ENCODE assay signal across 13 mouse cellular contexts in the genomic region with DNA sequence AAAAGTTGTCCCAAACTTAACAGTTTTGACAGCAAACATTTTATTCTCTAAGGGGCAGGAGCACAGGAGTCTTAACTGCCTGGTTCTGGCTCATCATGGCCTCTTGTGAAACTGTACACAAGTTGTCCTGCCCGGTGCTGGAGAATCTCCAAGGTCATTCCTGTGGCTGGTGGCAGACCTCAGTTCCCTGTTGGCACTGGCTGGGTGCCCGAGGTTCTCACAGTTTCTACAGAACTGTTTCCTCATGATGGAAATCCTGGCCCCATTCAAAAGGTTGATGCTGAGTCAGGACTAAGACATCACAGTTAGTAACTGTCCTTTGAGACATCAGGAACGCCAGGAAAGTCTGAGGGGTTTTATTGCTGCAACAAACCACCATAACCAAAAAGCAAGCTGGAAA. TPM values are rescaled to one million over a fixed set of nuclear protein-coding genes. Genes with fewer than 3 reads are reported as not detected.
DNase-seq lines count a peak whose midpoint lies in the region; ATAC-seq lines count a peak whose summit lies in the region.
"Had no signal": no experiment of that assay in that cellular context is flagged by ENCODE, and none has a peak within 500 bp of the region (broad histone marks: within the 10 kb centered on the region; RNA-seq: fewer than 3 reads in every experiment).

No protein-coding gene starts in this region.

- no peak overlapping the region for H3K27ac ChIP-seq in kidney, embryonic 14.5 days (ENCODE audit: low read depth, low read length)
- H3K27ac ChIP-seq: kidney, postnatal 0 days; liver, embryonic 12.5 days had no signal

- peaks cover 8% of the 10 kb centered on the region; the same call in 1 of the 2 replicates for H3K4me1 ChIP-seq in kidney, embryonic 14.5 days (ENCODE audit: control insufficient read depth, insufficient read depth, low read length)

- no peak overlapping the region for H3K9ac ChIP-seq in kidney, embryonic 14.5 days (ENCODE audit: low read depth, low read length)
- H3K9ac ChIP-seq: liver, embryonic 12.5 days had no signal

- no peak for ATAC-seq in kidney, embryonic 14.5 days (ENCODE audit: low FRiP score, low TSS enrichment)
- no peak for ATAC-seq in inflammation-experienced regulatory T-cells, adult 6 months
- ATAC-seq: liver, embryonic 12.5 days had no signal

- H3K4me2 ChIP-seq in kidney, embryonic 14.5 days (replicated peaks; ENCODE audit: low read depth, low read length) = no peak overlapping the region
- H3K4me2 ChIP-seq: liver, embryonic 12.5 days had no signal

- DNase-seq in kidney, adult 11 months = peak; percentile 71
- peak; percentile 93 for DNase-seq in adrenal gland, adult 2 months
- peak; percentile 49 for DNase-seq in gastrocnemius, postnatal 25 days
- DNase-seq in lung, postnatal 10 days = peak; percentile 60
- DNase-seq in spleen, adult 18-20 months = no peak
- DNase-seq in spleen, postnatal 10 days (ENCODE audit: low spot score in 2 of 2) = no peak
- DNase-seq: heart, adult 11 months; right cerebral cortex, postnatal 25 days had no signal

- H3K27me3 ChIP-seq in kidney, embryonic 14.5 days (ENCODE audit: control insufficient read depth, insufficient read depth, low read length) = no peaks in the 10 kb centered on the region; the same call in 1 of the 2 replicates
- H3K27me3 ChIP-seq: liver, embryonic 12.5 days had no signal

- H3K4me3 ChIP-seq in kidney, embryonic 14.5 days (ENCODE audit: low read length) = no peak overlapping the region
- H3K4me3 ChIP-seq: liver, embryonic 12.5 days had no signal

- WGBS in kidney, embryonic 14.5 days = 69% methylated on average over 3 of the region's 3 CpGs

- H3K36me3 ChIP-seq in kidney, embryonic 14.5 days (ENCODE audit: control insufficient read depth, insufficient read depth, low read length) = no peaks in the 10 kb centered on the region
- H3K36me3 ChIP-seq: liver, embryonic 12.5 days had no signal

- H3K9me3 ChIP-seq in kidney, embryonic 14.5 days (ENCODE audit: control insufficient read depth, low read length) = no peaks in the 10 kb centered on the region
- H3K9me3 ChIP-seq: liver, embryonic 12.5 days had no signal

RNA-seq across cellular contexts. Expression of a gene that starts 8.6 kb away (rescaled TPM):
- 0.58 and 0.73 TPM in 2 replicates for polyA plus RNA-seq in kidney, embryonic 14.5 days (2014; fragmentation: Nextera tagmentation; extraction: Ambion mirVana)
- 1 to 10 TPM; 6.3 to 8.7 TPM for total RNA-seq in adrenal gland, adult 2 months (2021)
- 11.8 and 16.1 TPM in 2 replicates for polyA plus RNA-seq in adrenal gland, adult 2 months (2012; rRNA removed)
- 1 to 10 TPM in 1 of 2 experiments, under 1 TPM in 1; 0.59 to 1.1 TPM for total RNA-seq in gastrocnemius, postnatal 25 days (2021)
- not detected for polyA plus RNA-seq in inflammation-experienced regulatory T-cells, adult 6 months (2017; shearing (Covaris generic))

RNA-seq across cellular contexts. Expression of a gene that starts 28.6 kb away (rescaled TPM):
- polyA plus RNA-seq in kidney, embryonic 14.5 days (2014; fragmentation: Nextera tagmentation; extraction: Ambion mirVana) = not detected in 2 replicates
- total RNA-seq in adrenal gland, adult 2 months (2021) = 1 to 10 TPM in 1 of 2 experiments, under 1 TPM in 1; 0.59 to 1.0 TPM
- 0.10 TPM in 1 of 2 replicates, not detected in the other for polyA plus RNA-seq in adrenal gland, adult 2 months (2012; rRNA removed)
- not detected for total RNA-seq in gastrocnemius, postnatal 25 days (2021)
- not detected for polyA plus RNA-seq in inflammation-experienced regulatory T-cells, adult 6 months (2017; shearing (Covaris generic))
- polyA plus RNA-seq: kidney, postnatal 0 days; liver, embryonic 12.5 days; thymus, postnatal 0 days had no signal

RNA-seq across cellular contexts. Expression of a gene that starts 39.8 kb away (rescaled TPM):
- polyA plus RNA-seq in kidney, embryonic 14.5 days (2014; fragmentation: Nextera tagmentation; extraction: Ambion mirVana) = not detected in 2 replicates
- under 1 TPM; 0.37 to 0.45 TPM for total RNA-seq in adrenal gland, adult 2 months (2021)
- 0.37 TPM in 1 of 2 replicates, not detected in the other for polyA plus RNA-seq in adrenal gland, adult 2 months (2012; rRNA removed)
- not detected for total RNA-seq in gastrocnemius, postnatal 25 days (2021)
- not detected for polyA plus RNA-seq in inflammation-experienced regulatory T-cells, adult 6 months (2017; shearing (Covaris generic))
- polyA plus RNA-seq: kidney, postnatal 0 days; liver, embryonic 12.5 days; thymus, postnatal 0 days had no signal

RNA-seq across cellular contexts. Expression of a gene that starts 41.4 kb away (rescaled TPM):
- polyA plus RNA-seq in kidney, embryonic 14.5 days (2014; fragmentation: Nextera tagmentation; extraction: Ambion mirVana) = 6.3 and 8.8 TPM in 2 replicates
- 10 to 100 TPM; 15.0 to 22.6 TPM for total RNA-seq in adrenal gland, adult 2 months (2021)
- 20.9 and 23.3 TPM in 2 replicates for polyA plus RNA-seq in adrenal gland, adult 2 months (2012; rRNA removed)
- total RNA-seq in gastrocnemius, postnatal 25 days (2021) = 10 to 100 TPM; 10.7 to 13.0 TPM
- polyA plus RNA-seq in inflammation-experienced regulatory T-cells, adult 6 months (2017; shearing (Covaris generic)) = 1 to 10 TPM in 1 of 3 experiments, under 1 TPM in 1, not detected in 1; 0.86 to 1.9 TPM

Comparison
In these comparisons a context has a peak if more than half of its experiments do, and no peak if none do; other contexts are left out.
1. DNase-seq: peak in kidney, adult 11 months (single experiment), adrenal gland, adult 2 months (single experiment), gastrocnemius, postnatal 25 days (single experiment) and lung, postnatal 10 days (single experiment); none in spleen, adult 18-20 months (0 of 2) and spleen, postnatal 10 days (0 of 2).